Mouse (Mus musculus) CH12.LX (cell line): ENCODE measurements around the gene Rom1. TPM values are rescaled to one million over a fixed set of nuclear protein-coding genes. Genes with fewer than 3 reads are reported as not detected.

Experiments used
- DNase-seq: peaks from one replicate; pipeline ENCODE4 v3.0.0-alpha.2; 2013; ENCODE audit errors: extremely low read depth
- H3K27ac ChIP-seq: 2 replicates; pipeline ENCODE4 v1.5.1; 2012; ENCODE audit warnings: low read depth, mild to moderate bottlenecking, control low read depth, moderate library complexity; ENCODE audit not compliant: insufficient read depth
- H3K27me3 ChIP-seq: replicated peaks from 2 replicates; pipeline ENCODE3; 2012; ENCODE audit warnings: inconsistent platforms
- H3K36me3 ChIP-seq, 2 experiments: replicated peaks in 1 of 2; 2 replicates each; pipeline versions ENCODE3 to v1.6.1; 2012; ENCODE audit warnings: inconsistent platforms in 1 of 2, low read length in 1 of 2, mild to moderate bottlenecking in 1 of 2, mixed read lengths in 1 of 2, moderate library complexity in 1 of 2; ENCODE audit not compliant: control insufficient read depth in 1 of 2, insufficient read depth in 1 of 2
- H3K4me1 ChIP-seq, 2 experiments: 2 replicates each; pipeline ENCODE4 v1.6.1; 2012; ENCODE audit warnings: inconsistent platforms in 1 of 2, moderate library complexity in 1 of 2; ENCODE audit not compliant: insufficient read depth in 2 of 2, control insufficient read depth in 1 of 2
- H3K4me2 ChIP-seq: 2 replicates; pipeline ENCODE4 v1.6.1; 2012; ENCODE audit warnings: low read depth, mild to moderate bottlenecking, control low read depth; ENCODE audit not compliant: poor library complexity, insufficient read depth, severe bottlenecking
- H3K4me3 ChIP-seq, 3 experiments: fragments of 150-350 bp in 1 of 3; sonication (generic) in 1 of 3; replicated peaks in 1 of 3; 2 replicates each; pipeline versions ENCODE3 to v1.5.1; 2011 to 2012; ENCODE audit warnings: low read depth in 2 of 3, low read length in 2 of 3, mild to moderate bottlenecking in 2 of 3, moderate library complexity in 2 of 3, control low read depth in 1 of 3, improper control_type of control experiment in 1 of 3, inconsistent platforms in 1 of 3, mixed read lengths in 1 of 3; ENCODE audit not compliant: poor library complexity in 1 of 3
- H3K79me2 ChIP-seq: replicated peaks from 2 replicates; pipeline ENCODE4 v1.6.1; 2012; ENCODE audit warnings: mild to moderate bottlenecking, moderate library complexity; ENCODE audit not compliant: control insufficient read depth, poor library complexity, insufficient read depth, severe bottlenecking; ENCODE audit errors: extremely low read depth
- H3K9ac ChIP-seq: 2 replicates; pipeline ENCODE4 v1.6.1; 2012; ENCODE audit warnings: low read depth, mild to moderate bottlenecking, control low read depth, moderate library complexity; ENCODE audit not compliant: insufficient read depth
- H3K9me3 ChIP-seq: replicated peaks from 2 replicates; pipeline ENCODE3; 2012; ENCODE audit warnings: low read length, inconsistent platforms, mixed read lengths
- CHD1 ChIP-seq: IDR thresholded peaks from 2 replicates; pipeline ENCODE4 v1.6.1; 2012; ENCODE audit warnings: low read depth, low read length, improper control_type of control experiment, inconsistent platforms
- CHD2 ChIP-seq: IDR thresholded peaks from 2 replicates; pipeline ENCODE4 v1.6.1; 2011; ENCODE audit warnings: low read length, improper control_type of control experiment
- CTCF ChIP-seq, 2 experiments: IDR thresholded peaks in 1 of 2; conservative IDR thresholded peaks in 1 of 2; 2 replicates each; pipeline ENCODE4 v1.5.1; 2011 to 2012; ENCODE audit warnings: low read depth in 2 of 2, low read length in 2 of 2, improper control_type of control experiment in 1 of 2, inconsistent platforms in 1 of 2, mild to moderate bottlenecking in 1 of 2, moderate library complexity in 1 of 2
- ETS1 ChIP-seq: conservative IDR thresholded peaks from 2 replicates; pipeline ENCODE4 v1.6.1; 2012; ENCODE audit warnings: low read depth, mild to moderate bottlenecking, inconsistent platforms, low read length, improper control_type of control experiment, moderate library complexity
- JUN ChIP-seq: IDR thresholded peaks from 2 replicates; pipeline ENCODE4 v1.6.1; 2011; ENCODE audit warnings: low read depth, mild to moderate bottlenecking, low read length, improper control_type of control experiment, moderate library complexity; ENCODE audit not compliant: insufficient read depth
- JUND ChIP-seq: conservative IDR thresholded peaks from 2 replicates; pipeline ENCODE4 v1.6.1; 2011; ENCODE audit warnings: low read depth, low read length, improper control_type of control experiment
- KAT2A ChIP-seq: IDR thresholded peaks from 2 replicates; pipeline ENCODE4 v1.6.1; 2012; ENCODE audit warnings: low read length, improper control_type of control experiment, inconsistent platforms; ENCODE audit not compliant: insufficient replicate concordance
- MAX ChIP-seq: IDR thresholded peaks from 2 replicates; pipeline ENCODE4 v1.6.1; 2011; ENCODE audit warnings: low read length, improper control_type of control experiment
- MEF2A ChIP-seq: IDR thresholded peaks from 2 replicates; pipeline ENCODE4 v1.6.1; 2014; ENCODE audit warnings: low read depth, mild to moderate bottlenecking, inconsistent platforms, low read length, improper control_type of control experiment, borderline replicate concordance
- MXI1 ChIP-seq: IDR thresholded peaks from 2 replicates; pipeline ENCODE4 v1.6.1; 2011; ENCODE audit warnings: mild to moderate bottlenecking, low read depth, low read length, improper control_type of control experiment
- MYC ChIP-seq: IDR thresholded peaks from 2 replicates; pipeline ENCODE4 v1.6.1; 2011; ENCODE audit warnings: low read depth, mild to moderate bottlenecking, improper control_type of control experiment, low read length
- NELFE ChIP-seq: IDR thresholded peaks from 2 replicates; pipeline ENCODE4 v1.6.1; 2011; ENCODE audit warnings: low read depth, low read length, improper control_type of control experiment
- NRF1 ChIP-seq: IDR thresholded peaks from 2 replicates; pipeline ENCODE4 v1.6.1; 2014; ENCODE audit warnings: low read depth, mild to moderate bottlenecking, inconsistent platforms, low read length, improper control_type of control experiment, moderate library complexity
- POLR2A ChIP-seq: IDR thresholded peaks from 2 replicates; pipeline ENCODE4 v1.6.1; 2011; ENCODE audit warnings: low read depth, mild to moderate bottlenecking, improper control_type of control experiment, low read length
- POLR2AphosphoS2 ChIP-seq: IDR thresholded peaks from 2 replicates; pipeline ENCODE4 v1.6.1; 2011; ENCODE audit warnings: low read depth, low read length, improper control_type of control experiment
- RCOR1 ChIP-seq: conservative IDR thresholded peaks from 2 replicates; pipeline ENCODE4 v1.6.1; 2012; ENCODE audit warnings: low read depth, mild to moderate bottlenecking, inconsistent platforms, low read length, improper control_type of control experiment
- SIN3A ChIP-seq: IDR thresholded peaks from 2 replicates; pipeline ENCODE4 v1.6.1; 2012; ENCODE audit warnings: low read length, improper control_type of control experiment, inconsistent platforms
- SMC3 ChIP-seq: IDR thresholded peaks from 2 replicates; pipeline ENCODE4 v1.6.1; 2011; ENCODE audit warnings: low read depth, low read length, improper control_type of control experiment
- TCF12 ChIP-seq: IDR thresholded peaks from 2 replicates; pipeline ENCODE4 v1.6.1; 2014; ENCODE audit warnings: low read depth, mild to moderate bottlenecking, inconsistent platforms, low read length, improper control_type of control experiment
- USF1 ChIP-seq: IDR thresholded peaks from 2 replicates; pipeline ENCODE4 v1.6.1; 2014; ENCODE audit warnings: low read depth, mild to moderate bottlenecking, inconsistent platforms, low read length, improper control_type of control experiment
- ZMIZ1 ChIP-seq: IDR thresholded peaks from 2 replicates; pipeline ENCODE4 v1.6.1; 2012; ENCODE audit warnings: low read depth, mild to moderate bottlenecking, inconsistent platforms, low read length, improper control_type of control experiment
- dilution Hi-C: fragments of 300-500 bp; cut with MboI; formaldehyde crosslinking; loops from 2 replicates; pipeline ENCODE4 v1.14.3; 2020; ENCODE audit warnings: low sequenced_read_pairs; ENCODE audit not compliant: extremely low pct_unique_long_range_greater_than_20kb, extremely low pct_ligation_motif_present
- in situ Hi-C: fragments of 300-500 bp; cut with MboI; formaldehyde crosslinking; loops from 3 replicates; pipeline ENCODE4 v1.14.3; 2019; ENCODE audit warnings: low sequenced_read_pairs, low pct_ligation_motif_present, low pct_unique_long_range_greater_than_20kb, mixed read lengths
- polyA plus RNA-seq: library from polyadenylated mRNA; unstranded; fragments of >175 nt; gene quantifications from 2 replicates; pipeline ENCODE4 v1.2.1, GENCODE M21; 2012; ENCODE audit warnings: low read depth; ENCODE audit not compliant: insufficient read length
- total RNA-seq, 2 experiments: library from RNA; depleted of rRNA; stranded (reverse); fragments of 300-350 nt in 1 of 2; fragments of >200 nt in 1 of 2; gene quantifications; 2 replicates each; pipeline ENCODE4 v1.2.3; 2012 to 2014

Rom1 gene
- total and polyA plus RNA-seq, 3 experiments, result 4.2 to 5.6 (median 4.8) TPM

DNA sequence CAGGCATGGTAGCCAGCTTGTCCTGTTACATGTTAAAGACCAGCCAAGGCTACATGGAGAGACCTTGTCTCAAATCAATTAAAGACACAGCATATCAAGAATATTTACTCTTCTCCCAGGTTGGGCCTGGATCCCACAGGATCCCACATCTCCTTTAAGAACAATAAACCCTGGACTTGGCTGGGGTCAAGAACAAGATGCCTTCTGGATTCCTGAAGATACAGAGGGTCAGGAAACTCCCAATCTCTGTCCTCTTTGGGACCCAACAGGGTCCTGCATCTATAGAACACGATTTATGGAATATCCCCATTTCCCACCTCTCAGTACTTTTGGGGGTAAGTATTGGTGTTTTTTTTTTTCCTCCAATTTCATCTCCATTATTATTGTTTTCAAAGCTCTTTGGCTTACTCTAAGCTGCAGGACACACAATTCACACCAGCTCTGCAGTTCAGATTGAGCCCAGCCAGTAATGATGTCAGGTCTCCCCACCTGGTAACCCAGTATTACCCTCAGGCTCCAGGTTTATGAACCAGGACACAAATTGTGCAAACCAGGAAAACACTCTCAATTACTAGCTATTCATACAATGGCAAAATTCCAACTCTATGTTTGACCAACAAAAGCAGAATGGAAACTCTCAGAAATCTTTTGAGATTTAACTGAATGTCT, 42.1 kb downstream of the Rom1 start:
- peak overlapping the region; percentile 95 for H3K9ac ChIP-seq
- in situ Hi-C loops, result no loop called here
- H3K4me3 ChIP-seq, result peak overlapping the region; percentile 6 to 77 (median 68)
- peaks cover 0 to 32% of the 10 kb centered on the region in 2 experiments; a peak in 2 of 4 replicates for H3K4me1 ChIP-seq
- TF ChIP-seq USF1, result no peak
- peak; percentile 46 for TF ChIP-seq POLR2A
- peak; percentile 85 for TF ChIP-seq CHD2
- no peak for TF ChIP-seq RCOR1
- no peak; the same call in 1 of the 2 replicates for TF ChIP-seq SMC3
- no peak for TF ChIP-seq MAX
- TF ChIP-seq CHD1, result peak; percentile 27
- TF ChIP-seq POLR2AphosphoS2, result peak; percentile 93
- TF ChIP-seq JUN, result no peak
- no peak for TF ChIP-seq ETS1
- no peak for TF ChIP-seq TCF12
- TF ChIP-seq NRF1, result no peak
- peak; percentile 66; the same call in 1 of the 2 replicates for TF ChIP-seq ZMIZ1
- TF ChIP-seq KAT2A, result 0 out of 2 replicates have a peak, but pooled peaks have one; percentile 41
- TF ChIP-seq MXI1, result 0 out of 2 replicates have a peak, but pooled peaks have one; percentile 44
- TF ChIP-seq JUND, result no peak
- TF ChIP-seq SIN3A, result peak; percentile 43; the same call in 1 of the 2 replicates
- TF ChIP-seq CTCF (conservative IDR thresholded peaks at IDR 0.05 in 1 of 2, IDR thresholded peaks at IDR 0.05 in 1 of 2; ENCODE audit: low read depth in 2 of 2, low read length in 2 of 2), result no peak
- TF ChIP-seq NELFE, result 0 out of 2 replicates have a peak, but pooled peaks have one; percentile 44
- no peak for DNase-seq
- no peaks in the 10 kb centered on the region for H3K27me3 ChIP-seq
- dilution Hi-C loops, result no loop called here
- no peak overlapping the region for H3K27ac ChIP-seq
- no peaks in the 10 kb centered on the region for H3K9me3 ChIP-seq
- H3K79me2 ChIP-seq, result peaks cover 26% of the 10 kb centered on the region
- peak overlapping the region; percentile 66 for H3K4me2 ChIP-seq
- H3K36me3 ChIP-seq, result peaks cover 14 to 22% of the 10 kb centered on the region in 2 experiments

DNA sequence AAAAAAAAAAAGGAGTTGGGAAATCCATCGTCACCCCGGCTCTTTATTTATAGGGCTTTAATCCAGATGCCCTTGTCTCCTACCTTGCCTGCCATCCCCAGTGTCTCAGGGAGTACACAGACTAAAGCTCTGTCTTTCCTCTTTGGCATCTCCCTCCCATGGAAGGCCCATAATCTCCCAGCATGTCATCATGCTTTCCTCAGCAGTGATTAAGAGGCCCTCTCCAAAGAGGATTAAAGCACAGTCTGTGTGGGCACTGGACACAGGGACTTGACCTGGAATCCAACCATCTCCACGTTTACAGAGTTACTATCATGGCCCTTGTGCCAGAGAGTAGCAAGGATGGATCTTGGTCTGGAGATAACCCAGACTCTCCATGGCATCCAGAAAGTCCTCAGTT, 45.5 kb downstream of the Rom1 start, which contains the start of the genes Lbhd1 and Gm49403:
Lbhd1 (plus strand) TSS at position 117 of the 400 bp plus-strand sequence.
Gm49403 (plus strand) TSS at position 315 of the 400 bp plus-strand sequence.
- Histone ChIP-seq H3K4me1 (peaks cover 0 to 26% of the 10 kb centered on the region in 2 experiments; a peak in 3 of 4 replicates), H3K27ac (no peak within 1 kb of the TSS), H3K36me3 (peaks cover 0 to 10% of the 10 kb centered on the region in 2 experiments), H3K79me2 (peaks cover 4% of the 10 kb centered on the region; the same call in 1 of the 2 replicates), H3K27me3 (no peaks in the 10 kb centered on the region), H3K4me3 (no peak within 1 kb of the TSS), H3K4me2 (no peak within 1 kb of the TSS), H3K9me3 (no peaks in the 10 kb centered on the region), H3K9ac (no peak within 1 kb of the TSS)
- dilution Hi-C loops (no loop called here), in situ Hi-C loops (no loop called here)
- DNase-seq, result no peak
- TF ChIP-seq MAX (no peak), MEF2A (no peak), MYC (no peak), ZMIZ1 (no peak), MXI1 (no peak), KAT2A (no peak), ETS1 (no peak), POLR2AphosphoS2 (no peak)
